ENCODE assay signal across 8 mouse cellular contexts in the genomic region with DNA sequence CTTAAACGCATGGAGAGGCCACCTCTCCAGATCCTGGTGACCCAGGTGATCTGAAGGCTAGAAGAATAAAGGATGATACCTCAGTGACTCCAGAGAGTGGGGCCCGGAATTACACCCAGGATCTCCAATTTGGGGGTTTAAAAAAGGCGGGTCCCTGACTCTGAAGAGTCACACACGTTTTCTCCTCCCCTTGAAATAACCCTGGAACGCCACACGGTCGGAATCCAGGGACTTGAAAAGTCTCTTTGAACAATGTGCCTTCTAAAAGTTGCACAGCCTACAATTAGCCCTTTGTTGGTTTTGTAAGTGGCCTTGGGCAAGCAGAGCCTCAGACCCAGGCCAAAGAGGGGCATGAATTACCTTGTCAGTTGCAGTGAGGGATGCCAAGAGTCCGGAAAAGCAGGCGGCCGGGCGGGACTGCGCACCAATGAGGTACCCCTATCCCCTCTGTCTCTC. TPM values are rescaled to one million over a fixed set of nuclear protein-coding genes. Genes with fewer than 3 reads are reported as not detected.
DNase-seq lines count a peak whose midpoint lies in the region; ATAC-seq and TF ChIP-seq lines count a peak whose summit lies in the region.

No protein-coding gene starts in this region.

- H3K4me1 ChIP-seq in heart, embryonic 12.5 days (replicated peaks) = peaks cover 22% of the 10 kb centered on the region
- H3K4me1 ChIP-seq in G1E (ENCODE audit: insufficient read depth, low read depth, low read length) = peaks cover 53% of the 10 kb centered on the region
- no peaks in the 10 kb centered on the region for H3K4me1 ChIP-seq in forebrain, postnatal 0 days (ENCODE audit: insufficient read depth)

- H3K27ac ChIP-seq in heart, embryonic 12.5 days (ENCODE audit: poor library complexity, severe bottlenecking) = peak overlapping the region; percentile 93
- H3K27ac ChIP-seq in forebrain, postnatal 0 days (ENCODE audit: low read depth, low read length) = no peak overlapping the region
- peak overlapping the region; percentile 39 for H3K27ac ChIP-seq in macrophage

- no peaks in the 10 kb centered on the region for H3K27me3 ChIP-seq in heart, embryonic 12.5 days (replicated peaks)
- H3K27me3 ChIP-seq in G1E (ENCODE audit: insufficient read depth, low read length) = no peaks in the 10 kb centered on the region
- H3K27me3 ChIP-seq in forebrain, postnatal 0 days (ENCODE audit: insufficient read depth, low read length) = no peaks in the 10 kb centered on the region

- H3K36me3 ChIP-seq in heart, embryonic 12.5 days = no peaks in the 10 kb centered on the region
- H3K36me3 ChIP-seq in G1E (replicated peaks) (peaks cover 12% of the 10 kb centered on the region), macrophage (ENCODE audit: inconsistent target) (no peaks in the 10 kb centered on the region)
- no peaks in the 10 kb centered on the region for H3K36me3 ChIP-seq in forebrain, postnatal 0 days (ENCODE audit: insufficient read depth)

- TF ChIP-seq CTCF in G1E (IDR thresholded peaks at IDR 0.05; ENCODE audit: low read depth, low read length) = no peak
- no peak for TF ChIP-seq CTCF in forebrain, postnatal 0 days (IDR thresholded peaks at IDR 0.05; ENCODE audit: low read depth)

- no peaks in the 10 kb centered on the region for H3K9me3 ChIP-seq in heart, embryonic 12.5 days (replicated peaks)
- no peaks in the 10 kb centered on the region for H3K9me3 ChIP-seq in G1E (replicated peaks)
- no peaks in the 10 kb centered on the region for H3K9me3 ChIP-seq in forebrain, postnatal 0 days (ENCODE audit: low read length)

- peak overlapping the region; percentile 69 for H3K4me3 ChIP-seq in heart, embryonic 12.5 days
- H3K4me3 ChIP-seq in G1E (ENCODE audit: low read depth, low read length) (peak overlapping the region; percentile 82), macrophage (ENCODE audit: inconsistent target) (peak overlapping the region; percentile 91)
- H3K4me3 ChIP-seq in forebrain, postnatal 0 days (ENCODE audit: low read depth, low read length) = peak overlapping the region; percentile 79

- under 1% methylated on average over 12 of the region's 12 CpGs for WGBS in heart, embryonic 12.5 days
- WGBS in forebrain, postnatal 0 days = under 1% methylated on average over 12 of the region's 12 CpGs
- 0% methylated on average over 12 of the region's 12 CpGs for WGBS in macrophage (ENCODE audit: missing documents)

- H3K79me2 ChIP-seq in macrophage (ENCODE audit: inconsistent target) = peaks cover 40% of the 10 kb centered on the region

- DNase-seq in heart, postnatal 36 days = no peak
- DNase-seq in G1E (ENCODE audit: low spot score) = peak; percentile 20
- no peak for DNase-seq in forebrain, postnatal 0 days
- no peak for DNase-seq in thymus, postnatal 25 days
- DNase-seq in urinary bladder, postnatal 25 days (ENCODE audit: low spot score) = no peak

- peak overlapping the region; percentile 77 for H3K4me2 ChIP-seq in heart, embryonic 12.5 days
- H3K4me2 ChIP-seq in forebrain, postnatal 0 days (ENCODE audit: low read depth) = peak overlapping the region; percentile 92

- ATAC-seq in heart, embryonic 12.5 days (ENCODE audit: insufficient number of reproducible peaks, low FRiP score) = no peak
- no peak for ATAC-seq in G1E (ENCODE audit: extremely low read depth, insufficient number of reproducible peaks, low FRiP score, poor library complexity, severe bottlenecking)
- ATAC-seq in forebrain, postnatal 0 days = no peak; the same call in 1 of the 2 replicates
- ATAC-seq in erythroid progenitor cell, adult 5-6 weeks (replicated peaks; ENCODE audit: low FRiP score, poor library complexity, severe bottlenecking) = no peak

- intact Hi-C loops in heart, postnatal 36 days (cut with DNase I) = loop anchor here (2.0 to 5.0 kb wide), 7 partner anchors 40 to 175 kb away; no protein-coding TSS in a partner anchor

- peak overlapping the region; percentile 88 for H3K9ac ChIP-seq in heart, embryonic 12.5 days
- peak overlapping the region; percentile 62 for H3K9ac ChIP-seq in forebrain, postnatal 0 days

RNA-seq across cellular contexts. Expression of gene Utrn, which starts 1.4 kb away (rescaled TPM):
- polyA plus RNA-seq in heart, embryonic 12.5 days (2016; fragmentation: Nextera tagmentation; extraction: Ambion mirVana) = 66.8 and 69.2 TPM in 2 replicates
- total RNA-seq in heart, postnatal 36 days (2021) = 10 to 100 TPM; 65.5 to 73.0 TPM
- 115 and 132 TPM in 2 replicates for total RNA-seq in G1E (2014; fragmentation: Nextera tagmentation)
- 64.6 and 71.5 TPM in 2 replicates for total RNA-seq in G1E (2017)
- 6.1 and 9.4 TPM in 2 replicates for polyA plus RNA-seq in G1E (2012)
- total RNA-seq in forebrain, postnatal 0 days (2014; rRNA removed) = 23.9 and 26.8 TPM in 2 replicates
- polyA plus RNA-seq in forebrain, postnatal 0 days (2015; fragmentation: Nextera tagmentation; extraction: Ambion mirVana) = 7.9 and 14.2 TPM in 2 replicates
- 100 to 1,000 TPM; 109 to 321 (median 191) TPM for total RNA-seq in macrophage (2018; cell fraction: chromatin; rRNA removed)
- total RNA-seq in macrophage (2018; cell fraction: cytosol; rRNA removed) = 10 to 100 TPM in 24 of 26 experiments, 1 to 10 TPM in 2; 9.2 to 22.3 (median 17.3) TPM
- 100 to 1,000 TPM in 7 of 26 experiments, 10 to 100 TPM in 19; 46.6 to 154 (median 72.0) TPM for total RNA-seq in macrophage (2018; cell fraction: nucleus; rRNA removed)
- 8.4 to 11.5 TPM (median 9.5 TPM) in 3 replicates for polyA plus RNA-seq in macrophage (2018)
- total RNA-seq in erythroid progenitor cell, adult 5-6 weeks (2015; ENCODE audit: low replicate concordance) = 8.3 and 23.5 TPM in 2 replicates
- total RNA-seq in erythroid progenitor cell, adult 5-6 weeks (2017; ENCODE audit: low replicate concordance) = 6.3 and 11.8 TPM in 2 replicates
